ENCODE assay signal across 27 mouse cellular contexts in the genomic region with DNA sequence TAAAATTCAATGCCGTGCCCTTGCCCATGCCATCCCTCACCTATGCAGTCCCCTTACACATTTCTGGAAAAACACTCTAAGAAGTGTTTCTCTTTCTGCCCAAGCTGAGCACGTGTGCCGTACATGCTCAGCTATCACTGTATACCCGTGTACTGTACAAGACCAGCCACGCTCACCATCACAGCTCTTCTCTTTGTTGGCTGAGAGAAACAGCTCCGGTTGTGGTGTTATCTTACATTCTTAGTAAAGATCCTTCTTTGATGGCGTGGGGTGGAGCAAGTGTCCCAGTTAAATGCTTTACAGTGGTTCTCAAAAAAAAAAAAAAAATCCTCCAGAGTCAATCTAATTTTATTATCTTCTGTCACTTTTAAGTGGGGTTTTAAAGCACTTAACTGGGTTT.
"Had no signal": no experiment of that assay in that cellular context is flagged by ENCODE, and none has a peak within 500 bp of the region (broad histone marks: within the 10 kb centered on the region; RNA-seq: fewer than 3 reads in every experiment).

No protein-coding gene starts in this region.

- H3K27me3 ChIP-seq: hindbrain, embryonic 12.5 days; intestine, embryonic 15.5 days; limb, embryonic 12.5 days; liver, embryonic 13.5 days; liver, embryonic 15.5 days had no signal

- H3K9ac ChIP-seq: hindbrain, embryonic 12.5 days; hindbrain, embryonic 14.5 days; intestine, embryonic 15.5 days; limb, embryonic 12.5 days; liver, embryonic 13.5 days; liver, embryonic 15.5 days; liver, postnatal 0 days had no signal

- H3K4me2 ChIP-seq: heart, embryonic 11.5 days; hindbrain, embryonic 12.5 days; hindbrain, embryonic 14.5 days; intestine, embryonic 15.5 days; limb, embryonic 12.5 days; liver, embryonic 11.5 days; liver, embryonic 13.5 days; liver, embryonic 15.5 days had no signal

- H3K9me3 ChIP-seq: hindbrain, embryonic 10.5 days; hindbrain, embryonic 12.5 days; intestine, embryonic 15.5 days; limb, embryonic 10.5 days; limb, embryonic 12.5 days; liver, embryonic 13.5 days; liver, embryonic 15.5 days had no signal

- H3K36me3 ChIP-seq: hindbrain, embryonic 10.5 days; hindbrain, embryonic 12.5 days; intestine, embryonic 15.5 days; limb, embryonic 10.5 days; limb, embryonic 12.5 days; liver, embryonic 13.5 days; liver, embryonic 15.5 days had no signal

- DNase-seq: gastrocnemius, adult 2 months; gastrocnemius, postnatal 10 days; gastrocnemius, postnatal 25 days; heart, adult 2 months; heart, postnatal 10 days; heart, postnatal 4 days; kidney, adult 18-20 months; kidney, postnatal 10 days; kidney, postnatal 36 days; liver; liver, embryonic 13.5 days; liver, postnatal 0 days; lung, adult 2 months had no signal

- H3K4me3 ChIP-seq: gastrocnemius, adult 2 months; heart, adult 2 months; hindbrain, embryonic 10.5 days; hindbrain, embryonic 12.5 days; intestine, embryonic 15.5 days; layer of hippocampus, adult 2 months; left cerebral cortex, adult 2 months; limb, embryonic 10.5 days; limb, embryonic 12.5 days; liver, embryonic 13.5 days; liver, embryonic 15.5 days had no signal

- ATAC-seq: hindbrain, embryonic 16.5 days; inflammation-experienced regulatory T-cells, adult 6 months; intestine, embryonic 15.5 days; intestine, postnatal 0 days; liver, postnatal 0 days had no signal

- H3K27ac ChIP-seq: hindbrain, embryonic 10.5 days; hindbrain, embryonic 12.5 days; hindbrain, embryonic 14.5 days; intestine, embryonic 15.5 days; layer of hippocampus, adult 2 months; limb, embryonic 10.5 days; limb, embryonic 12.5 days; liver, embryonic 13.5 days; liver, embryonic 15.5 days had no signal
